Mouse (Mus musculus) adrenal gland, postnatal 36 days (tissue): ENCODE data around the gene Cacna1d. TPM values are rescaled to one million over a fixed set of nuclear protein-coding genes. Genes with fewer than 3 reads are reported as not detected.

Source experiments
- DNase-seq, 2 experiments: peaks; one replicate each; pipeline ENCODE4 v3.0.0; 2021; ENCODE audit warnings: mixed read lengths in 1 of 2
- total RNA-seq, 2 experiments: library from RNA; stranded (reverse); gene quantifications; 2 replicates each; pipeline ENCODE4 v1.2.3; 2021

The Cacna1d gene
- total RNA-seq, 2 experiments from 2014 or later = 11.2 to 16.6 TPM

DNA sequence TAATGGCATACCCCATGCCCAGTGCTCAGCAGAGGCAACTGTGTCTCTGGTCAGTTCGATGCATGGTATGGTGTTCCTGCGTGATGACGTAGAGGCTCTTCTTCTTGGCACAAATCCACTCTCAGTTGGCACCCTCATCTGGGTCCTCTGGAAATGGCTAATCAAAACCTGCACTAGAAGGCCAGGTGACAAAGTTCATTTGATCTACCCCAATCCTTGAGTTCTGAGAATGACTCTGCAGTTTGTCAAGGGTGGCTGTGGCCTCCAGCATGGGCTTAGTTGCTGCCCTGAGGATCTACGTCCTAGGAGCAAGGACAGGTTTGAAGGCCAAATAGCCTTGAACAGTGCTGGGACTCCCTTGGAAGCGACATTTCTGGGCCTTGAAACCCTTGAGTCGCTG, 472.4 kb downstream of the Cacna1d start:
- DNase-seq = no peak

DNA sequence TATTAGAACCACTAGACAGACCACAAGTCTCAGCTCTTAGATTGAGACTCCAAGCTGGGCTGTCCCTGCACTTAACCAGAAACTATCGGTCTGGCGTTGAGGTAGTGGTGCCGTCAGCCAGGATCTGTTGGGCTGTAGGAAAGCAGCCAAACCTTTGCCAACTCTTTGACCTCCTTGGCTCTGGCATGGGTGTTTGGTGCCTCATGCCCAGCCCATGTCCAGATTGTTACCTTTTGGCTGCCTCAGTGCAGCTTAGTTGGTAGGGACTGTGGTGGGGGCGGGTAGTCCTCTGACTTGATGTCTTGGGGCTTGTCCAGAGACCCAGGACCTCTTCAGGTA, 472.8 kb downstream of the Cacna1d start:
- DNase-seq = peak in 1 of 2 experiments; percentile 26

DNA sequence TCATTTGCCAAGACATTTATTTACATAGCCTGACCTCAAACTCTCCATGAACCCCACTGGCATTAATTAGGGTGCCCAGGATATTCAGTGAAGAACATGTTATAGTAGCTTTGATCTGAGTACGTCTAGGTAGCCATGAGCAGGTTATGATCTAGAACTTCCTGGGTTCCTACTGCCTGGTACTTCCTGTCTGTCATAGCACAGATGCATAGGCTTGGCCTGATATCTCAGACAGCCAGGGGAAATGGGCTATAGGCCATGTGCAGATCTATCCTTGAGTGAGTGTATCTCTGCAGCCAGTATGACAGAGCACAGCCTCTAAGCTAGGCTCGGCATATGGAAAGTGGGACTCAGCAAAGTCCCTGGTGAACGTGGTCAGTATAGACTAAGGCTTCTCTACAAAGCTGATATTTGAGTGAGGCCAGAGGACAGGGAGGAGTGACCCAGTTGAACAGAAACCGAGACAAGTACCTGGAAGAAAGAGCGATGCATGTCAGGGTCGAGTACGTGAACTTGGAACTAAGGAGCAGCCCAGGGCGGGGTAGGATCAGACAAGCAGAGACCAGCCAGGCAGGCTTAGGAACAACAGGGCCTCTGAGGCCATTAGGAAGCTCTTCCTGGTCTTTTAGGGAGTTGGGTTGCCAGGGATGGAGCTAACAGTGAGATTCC, 473.3 kb downstream of the Cacna1d start:
- no peak for DNase-seq

DNA sequence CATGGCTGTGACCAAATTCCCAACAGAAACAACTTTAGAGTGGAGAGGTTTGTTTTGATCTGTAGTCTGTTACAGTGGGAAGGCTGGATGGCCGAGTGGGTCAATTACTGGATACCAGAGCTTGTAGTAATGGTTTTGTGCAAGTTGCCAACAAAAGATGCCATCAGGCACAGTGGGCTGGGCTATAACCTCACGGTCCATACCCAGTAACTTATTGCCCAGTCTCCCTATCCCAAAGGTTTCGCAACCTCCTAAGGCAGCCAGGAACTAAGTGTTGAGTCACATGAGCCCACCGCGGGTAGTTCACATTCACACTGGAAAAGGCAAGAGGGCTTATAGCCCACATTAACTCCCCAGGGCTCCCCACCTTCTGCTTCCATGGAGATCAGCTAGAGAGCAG, 474.6 kb downstream of the Cacna1d start:
- DNase-seq = peak in 1 of 2 experiments; percentile 20

DNA sequence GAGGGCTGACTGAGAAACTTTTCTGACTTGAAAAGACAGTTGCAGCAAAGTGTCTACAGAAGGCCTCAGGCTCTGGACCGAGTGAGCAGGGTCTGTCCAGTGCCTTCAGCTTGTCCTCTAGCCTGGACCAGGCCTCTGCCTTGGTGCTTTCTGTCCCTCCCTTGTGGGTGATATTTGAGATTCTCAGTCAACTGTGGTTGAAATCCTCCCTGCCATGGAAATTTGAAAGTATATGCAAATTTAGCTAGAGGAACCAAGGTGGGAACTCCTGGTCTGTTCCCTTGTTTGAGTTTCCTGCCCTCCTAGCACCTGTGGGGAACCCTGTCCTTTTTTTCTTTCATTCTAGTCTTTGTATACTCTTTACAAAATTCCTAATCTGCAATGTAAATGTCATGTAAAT, 476.2 kb downstream of the Cacna1d start:
- no peak for DNase-seq

DNA sequence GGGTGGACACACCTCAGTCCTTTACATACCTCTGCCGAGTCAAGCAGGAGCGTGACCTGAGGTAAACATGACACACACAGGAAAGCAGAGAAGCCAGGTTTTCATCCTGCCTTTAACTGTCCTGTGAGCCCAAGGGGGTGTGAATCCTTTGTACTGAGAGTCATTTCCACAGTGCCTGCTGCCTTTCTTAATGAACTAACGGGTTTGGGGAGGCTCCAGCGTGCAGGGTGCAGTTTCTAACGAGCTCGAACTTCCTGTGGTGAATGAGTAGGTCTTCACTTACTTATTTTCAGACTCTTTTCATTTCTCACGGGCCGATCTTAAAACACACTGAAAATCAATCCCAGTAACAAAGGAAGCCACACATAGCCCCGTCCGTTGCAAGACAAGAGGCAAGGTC, 476.8 kb downstream of the Cacna1d start:
- no peak for DNase-seq

DNA sequence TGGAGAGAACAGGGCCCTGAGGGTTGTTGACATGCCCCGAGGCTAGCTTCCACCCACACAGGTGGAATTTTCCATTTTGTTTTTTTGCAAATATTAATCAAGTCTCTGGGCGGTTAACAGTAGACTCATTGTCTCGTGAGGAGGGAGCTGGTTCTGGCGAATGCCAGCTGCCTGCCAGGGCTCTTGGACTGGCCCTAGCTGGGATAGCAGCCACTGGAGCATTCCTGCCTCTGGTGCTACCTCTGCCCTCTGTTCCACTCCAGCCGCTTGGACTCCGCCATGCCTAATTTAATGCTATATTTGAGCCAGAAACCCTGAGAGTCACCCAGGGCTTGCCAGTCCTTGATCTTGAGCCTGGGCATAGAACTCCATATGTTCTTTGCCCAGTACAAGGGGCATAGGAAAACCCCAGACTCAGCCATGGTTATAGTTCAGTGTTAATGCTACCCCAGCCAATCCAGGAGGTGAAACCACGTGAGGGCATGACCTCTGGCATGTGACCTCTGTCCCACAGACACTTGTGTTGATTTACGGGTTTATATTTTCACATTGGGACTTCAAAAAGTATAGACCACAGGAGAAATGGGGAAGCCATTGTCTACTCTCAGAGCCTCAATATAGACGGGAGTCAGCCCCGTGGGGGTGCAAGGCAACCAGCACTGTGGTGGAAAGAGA, 479.2 kb downstream of the Cacna1d start:
- peak; percentile 8 to 40 for DNase-seq

DNA sequence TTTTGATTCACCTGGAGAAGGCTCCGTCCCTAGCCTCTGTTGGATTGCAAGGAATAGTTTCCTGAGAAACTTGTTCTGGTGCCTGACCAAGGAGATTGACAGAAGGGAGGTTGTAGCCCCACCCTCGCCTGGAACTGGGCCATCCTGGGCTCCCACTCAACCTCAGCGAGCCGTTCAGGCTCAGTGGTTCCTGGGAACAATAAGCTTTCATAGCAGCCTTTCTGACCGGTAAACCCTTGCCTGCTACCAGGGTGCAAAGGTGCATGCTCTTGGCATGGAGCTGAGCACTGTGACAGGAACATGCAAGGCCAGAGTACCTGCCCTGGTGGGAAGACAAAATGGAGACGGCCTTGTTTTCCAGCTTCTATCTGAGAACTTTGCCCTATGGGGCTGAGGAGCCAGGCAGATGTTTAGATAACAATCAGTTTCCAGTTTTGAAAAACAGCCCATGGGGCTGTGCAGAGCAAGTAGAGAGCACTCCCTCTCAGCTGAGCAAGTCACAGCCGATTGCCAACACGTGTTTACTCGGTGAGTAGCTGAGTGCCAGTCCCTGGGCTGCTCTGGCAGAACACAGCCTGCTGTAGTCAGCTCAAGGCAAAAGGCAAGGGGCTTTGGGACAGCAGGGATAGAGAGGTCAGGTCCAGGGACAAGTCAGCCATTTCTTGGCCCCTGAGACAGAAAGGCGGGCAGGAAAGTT, 481.2 kb downstream of the Cacna1d start:
- peak; percentile 26 to 68 for DNase-seq

DNA sequence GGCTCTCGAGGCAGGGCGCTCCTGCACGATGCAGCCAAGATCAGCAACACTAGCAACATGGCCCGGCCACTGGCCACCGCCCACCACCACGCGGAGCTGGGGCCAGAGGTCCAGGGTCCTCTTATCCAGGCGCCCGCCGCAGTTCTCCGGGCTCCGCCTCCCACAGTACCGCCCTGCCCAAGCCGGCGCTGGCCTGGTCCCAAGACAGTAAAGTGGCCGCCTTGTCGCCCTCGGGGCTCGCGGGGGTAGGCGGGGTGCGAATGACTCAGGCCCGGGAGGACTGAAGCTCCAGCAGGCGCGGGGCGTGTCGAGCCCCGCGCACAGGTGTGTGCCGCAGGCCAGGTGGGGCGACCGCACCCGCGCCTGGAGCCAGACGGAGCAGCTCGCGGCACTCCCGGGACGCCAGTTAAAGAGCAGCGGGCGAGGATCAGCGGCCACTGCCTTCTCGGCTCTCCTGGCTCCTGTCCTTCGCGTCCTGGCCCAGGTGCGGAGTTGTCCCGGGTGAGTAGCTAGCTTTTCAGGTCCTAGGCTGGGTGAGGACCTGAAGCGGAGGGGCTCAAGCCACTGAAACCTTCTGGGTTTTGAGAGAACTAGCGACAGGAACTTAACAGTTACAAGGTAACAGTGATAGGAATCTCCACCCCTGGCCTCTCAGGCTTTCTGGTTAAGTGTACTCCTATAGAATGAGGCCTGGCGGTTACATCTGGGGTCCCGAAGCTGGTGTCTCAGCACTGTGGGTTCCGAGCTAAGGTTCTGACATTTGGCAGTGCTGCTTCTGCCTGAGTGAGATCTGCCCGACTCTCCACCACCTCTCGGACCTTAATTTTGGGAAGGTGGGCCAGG, 482.3 kb downstream of the Cacna1d start, which contains the start of the genes Il17rb and Chdh:
Gene Il17rb, minus strand, starts transcription at position 164 of the 843 bp plus-strand sequence.
Gene Chdh, plus strand, starts transcription at position 291 of the 843 bp plus-strand sequence.
- peak; percentile 80 to 82 for DNase-seq

DNA sequence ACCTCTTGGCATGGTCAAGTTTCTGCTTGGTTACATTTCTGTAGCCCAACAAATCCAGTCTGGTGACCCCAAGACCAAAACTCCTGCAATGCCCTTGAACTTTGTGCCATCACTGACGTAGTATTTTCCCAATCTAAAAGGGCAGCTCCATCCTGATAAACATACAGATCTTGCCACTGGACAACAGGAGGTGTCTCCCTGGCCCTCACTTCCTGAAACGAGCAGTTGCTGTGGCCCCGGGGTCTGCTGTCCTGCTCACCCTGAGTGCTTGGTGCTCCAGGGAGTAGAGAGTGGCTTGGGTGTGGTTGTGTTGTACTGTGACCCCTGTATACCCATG, 491.8 kb downstream of the Cacna1d start:
- no peak for DNase-seq

DNA sequence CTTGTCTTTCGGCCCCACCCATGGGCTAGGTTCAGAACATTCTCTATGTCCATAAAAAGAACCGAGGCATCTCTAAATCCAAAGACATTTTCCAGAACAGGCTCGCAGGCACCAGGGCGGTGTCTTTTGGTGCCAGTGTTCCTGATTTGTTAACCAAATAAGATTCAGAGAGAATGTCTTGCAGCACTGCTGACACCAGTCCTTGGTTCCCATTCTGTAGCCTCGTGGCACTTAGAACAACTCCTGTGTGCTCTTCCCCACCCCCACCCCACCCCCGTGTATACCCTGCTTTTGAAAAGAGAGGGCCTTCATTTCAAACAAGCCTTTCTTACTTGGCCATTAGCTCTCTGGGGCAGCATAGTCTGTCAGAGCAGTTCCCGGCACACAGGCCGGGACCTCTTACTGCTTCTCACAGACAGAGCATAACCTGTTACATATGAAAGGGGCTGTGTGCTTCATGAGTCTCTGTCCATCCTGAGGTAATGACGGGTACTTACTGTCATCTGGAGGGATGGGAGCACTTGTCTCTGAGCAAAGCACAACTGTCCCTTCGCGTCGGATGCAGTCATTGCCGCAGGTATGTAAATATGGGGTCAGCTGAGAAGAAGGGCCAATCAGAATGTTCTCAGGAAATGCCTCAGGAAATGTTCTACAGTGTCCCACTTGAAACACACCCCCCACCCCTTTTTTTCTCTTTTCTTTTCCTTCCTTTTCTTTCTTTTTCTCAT, 492.3 kb downstream of the Cacna1d start:
- no peak for DNase-seq

DNA sequence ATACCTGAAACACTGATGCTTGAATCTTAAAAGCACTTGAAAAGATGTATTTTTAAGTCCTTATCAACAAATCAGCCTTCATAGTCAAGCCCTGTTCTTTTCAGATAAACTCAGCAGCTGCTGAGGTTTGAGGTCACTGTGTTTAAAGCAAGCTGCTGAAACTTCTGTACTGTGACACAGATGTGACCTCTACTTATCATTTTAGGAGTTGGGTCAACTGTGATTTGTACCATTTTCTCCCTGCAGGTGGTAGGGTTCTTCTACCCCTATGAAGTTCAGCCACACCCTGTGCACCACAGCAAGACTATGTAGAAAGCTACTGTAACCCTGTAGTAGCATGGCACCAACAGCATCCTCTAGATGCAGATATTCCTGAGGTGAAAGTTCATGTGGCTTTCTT, 493.9 kb downstream of the Cacna1d start:
- DNase-seq = no peak

DNA sequence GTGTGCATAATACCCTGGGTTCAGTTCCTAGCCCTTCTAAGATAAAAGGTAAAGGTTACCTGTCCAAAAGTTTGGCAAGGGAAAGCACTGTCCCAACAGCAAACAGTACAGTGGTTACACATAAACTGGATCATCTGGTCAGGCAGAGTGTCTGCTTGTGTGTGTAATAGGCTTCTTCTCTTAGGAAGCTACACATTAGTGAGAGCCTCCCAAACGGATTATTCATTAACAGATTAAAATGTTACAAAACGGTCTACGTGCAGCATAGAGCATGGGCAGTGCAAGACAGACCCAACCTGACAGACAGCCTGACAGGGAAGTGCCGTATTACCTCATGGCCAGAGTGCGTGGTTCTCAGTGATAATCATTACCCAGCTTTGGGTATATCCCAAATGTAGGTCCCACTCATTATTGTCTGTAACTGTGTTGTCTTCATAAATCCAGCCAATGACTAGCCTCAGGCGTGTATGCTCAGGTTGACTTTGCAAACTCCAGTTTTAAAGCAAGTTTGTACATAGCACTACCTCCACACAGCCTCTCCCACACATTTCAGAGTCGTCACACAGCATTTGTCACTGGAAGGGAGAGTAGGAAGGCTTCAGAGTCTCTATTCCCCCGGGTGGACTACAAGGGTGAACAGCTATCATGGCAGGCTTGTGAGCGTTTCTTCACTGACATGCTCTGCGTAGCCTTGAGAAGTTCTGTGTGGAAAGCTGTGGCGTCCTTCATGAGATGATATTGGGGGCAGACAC, 495.1 kb downstream of the Cacna1d start:
- no peak for DNase-seq

DNA sequence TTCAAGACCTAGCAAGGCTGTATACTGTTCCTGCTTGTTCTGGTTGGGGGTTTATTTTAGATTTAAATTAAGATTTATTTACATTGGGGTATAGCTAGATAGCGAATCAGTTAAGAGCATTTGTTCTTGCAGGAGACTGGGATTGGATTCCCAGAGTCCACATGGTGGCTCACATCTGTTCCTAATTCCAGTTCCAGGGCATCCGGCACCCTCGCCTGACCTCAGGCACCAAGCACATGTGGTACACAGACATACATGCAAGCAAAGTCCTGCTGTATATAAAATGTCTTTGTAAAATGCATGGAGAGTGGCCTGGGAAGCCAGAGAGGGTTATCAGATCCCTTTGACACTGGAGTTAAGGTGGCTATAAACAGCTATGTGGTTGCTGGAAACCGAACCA, 496.3 kb downstream of the Cacna1d start:
- DNase-seq = no peak

Other genes starting within 250 kb of the Cacna1d start
- 10 to 100 TPM; 26.1 to 27.0 TPM for gene Dcp1a, start 11.9 kb downstream of the Cacna1d start, total RNA-seq
- 1,000 to 10,000 TPM; 1,323 to 1,442 TPM for gene Tkt, start 56.9 kb upstream of the Cacna1d start, total RNA-seq
- gene Prkcd, start 134.8 kb upstream of the Cacna1d start, total RNA-seq = 100 to 1,000 TPM; 101 to 162 TPM
- 10 to 100 TPM; 25.5 to 33.2 TPM for gene Rft1, start 162.9 kb upstream of the Cacna1d start, total RNA-seq
- 10 to 100 TPM; 27.8 to 29.2 TPM for gene Sfmbt1, start 223.4 kb upstream of the Cacna1d start, total RNA-seq